Mouse (Mus musculus): ENCODE results near the gene Crtc3.
A peak's percentile ranks its signal among the peaks of the same experiment; 100 is the strongest.

Gene Crtc3

DNA sequence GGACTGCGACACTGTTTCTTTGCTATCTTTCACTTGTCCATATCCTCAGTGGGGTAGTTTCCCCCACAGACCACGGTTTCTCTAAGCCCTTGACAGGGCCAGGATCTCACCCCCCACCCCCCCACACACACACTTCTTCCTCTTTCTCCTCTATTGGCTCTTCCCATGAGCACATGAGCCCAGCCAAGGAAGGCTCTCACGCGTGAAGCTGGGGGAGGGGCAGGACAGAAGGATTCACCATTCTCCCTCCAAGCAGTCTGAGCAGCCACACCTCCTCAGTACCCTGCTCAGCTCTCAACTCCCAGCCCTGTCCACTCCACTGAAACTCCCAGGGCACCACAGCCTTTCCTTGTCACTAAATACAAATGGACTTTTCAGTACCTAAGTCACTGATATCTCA lies 47.2 kb downstream of the Crtc3 start:
- no peak for DNase-seq (ENCODE audit: extremely low spot score, low read depth, low spot score)

GRCm38 (mm10) chr7:80639981-80640380 lies 48.7 kb downstream of the Crtc3 start:
- DNase-seq (ENCODE audit: extremely low spot score, low read depth, low spot score), result no peak

GRCm38 (mm10) chr7:80638460-80638859 lies 50.2 kb downstream of the Crtc3 start:
- DNase-seq (ENCODE audit: extremely low spot score, low read depth, low spot score), result no peak

GRCm38 (mm10) chr7:80636953-80637800 lies 51.5 kb downstream of the Crtc3 start:
- no peak for DNase-seq (ENCODE audit: extremely low spot score, low read depth, low spot score)

- no peak for DNase-seq (ENCODE audit: extremely low spot score, low read depth, low spot score)
These were observed 52.3 kb downstream of the Crtc3 start for GRCm38 (mm10) chr7:80636288-80636952.

- no peak for DNase-seq (ENCODE audit: extremely low spot score, low read depth, low spot score)
These were observed 52.8 kb downstream of the Crtc3 start for GRCm38 (mm10) chr7:80635866-80636265.

GRCm38 (mm10) chr7:80634741-80635140 lies 53.9 kb downstream of the Crtc3 start:
- no peak for DNase-seq (ENCODE audit: extremely low spot score, low read depth, low spot score)

GRCm38 (mm10) chr7:80633635-80634034 lies 55.0 kb downstream of the Crtc3 start:
- DNase-seq (ENCODE audit: extremely low spot score, low read depth, low spot score), result no peak

DNA sequence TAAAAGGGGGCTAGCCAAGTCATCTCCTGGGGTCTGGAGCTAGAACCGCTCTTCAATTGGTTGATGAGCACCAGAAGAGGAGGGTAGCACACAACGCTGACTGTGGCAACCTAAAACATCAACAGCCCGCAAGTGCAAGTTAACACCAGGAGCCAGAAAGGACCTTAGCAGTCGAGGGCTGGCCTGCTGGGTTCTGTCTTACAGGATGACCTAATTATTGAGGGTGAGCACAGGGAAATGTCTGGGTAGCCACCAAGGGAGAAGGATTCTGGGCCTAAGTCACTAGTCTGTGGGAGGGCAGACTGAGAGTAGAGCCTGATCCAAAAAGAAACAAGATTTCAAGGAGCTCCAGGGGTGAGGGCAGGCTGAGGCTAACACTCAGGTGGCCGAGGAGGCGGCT lies 56.7 kb downstream of the Crtc3 start:
- no peak for DNase-seq (ENCODE audit: extremely low spot score, low read depth, low spot score)

DNA sequence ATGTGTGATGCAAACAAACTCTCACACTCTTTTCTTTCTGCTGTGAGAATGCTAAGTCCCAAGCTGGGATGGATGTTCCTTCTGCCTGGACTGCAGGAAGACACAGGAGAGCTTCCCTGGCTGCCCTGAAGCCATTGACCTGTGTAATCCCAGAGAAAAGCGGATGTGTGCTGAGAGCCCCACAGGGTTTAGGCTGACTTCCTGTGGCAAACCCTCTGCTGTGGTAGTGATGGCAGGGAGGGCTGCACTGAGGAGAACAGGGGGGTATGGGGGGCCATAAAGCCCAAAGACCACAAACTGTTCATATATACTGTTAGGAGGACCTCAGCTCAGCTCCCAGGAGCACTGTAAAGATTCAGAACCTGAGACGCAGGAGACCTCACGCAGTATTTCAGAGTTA lies 57.3 kb downstream of the Crtc3 start:
- DNase-seq (ENCODE audit: extremely low spot score, low read depth, low spot score), result no peak

DNA sequence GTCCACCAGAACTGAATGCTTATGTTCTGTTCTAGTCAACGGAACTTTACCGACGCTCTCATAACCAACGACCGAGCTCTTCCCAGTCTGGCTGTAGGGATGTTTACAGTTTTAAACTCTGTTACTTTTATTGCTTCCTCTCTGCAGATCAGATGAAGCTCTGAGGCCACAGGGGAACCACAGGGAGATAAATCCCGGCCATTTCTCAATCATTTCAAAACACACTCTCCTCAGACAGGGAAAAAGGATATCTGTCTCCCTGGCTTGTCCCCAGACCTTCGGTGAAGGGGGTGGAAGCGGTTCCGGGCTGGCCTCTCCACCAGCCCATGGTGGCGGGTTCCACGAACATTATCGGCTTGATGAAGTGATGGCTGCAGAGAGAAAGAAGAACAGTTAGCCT lies 59.3 kb downstream of the Crtc3 start:
- no peak for DNase-seq (ENCODE audit: extremely low spot score, low read depth, low spot score)

DNA sequence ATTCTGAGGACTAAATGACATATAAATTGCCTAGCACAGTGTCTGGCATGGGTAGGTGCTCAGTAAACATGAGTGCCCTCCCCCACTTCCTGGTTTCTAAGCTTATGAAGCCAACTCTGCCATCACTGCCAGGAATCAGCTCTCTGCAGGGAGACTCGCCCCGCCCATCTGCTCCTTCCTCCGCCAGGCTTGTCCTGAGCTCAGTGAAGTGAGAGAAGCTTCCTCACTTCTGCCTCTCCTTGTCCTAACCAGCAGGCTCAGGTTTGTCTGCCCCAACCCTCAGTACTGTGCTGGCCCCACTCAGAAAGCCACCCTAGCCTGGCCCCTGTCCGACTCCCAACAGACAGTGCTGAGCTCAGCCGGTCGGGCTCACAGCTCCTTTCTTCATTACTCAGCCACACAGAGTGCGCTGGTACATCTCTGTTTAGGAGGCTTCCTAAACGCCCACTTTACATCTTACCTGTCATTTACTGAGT lies 59.9 kb downstream of the Crtc3 start:
- no peak for DNase-seq (ENCODE audit: extremely low spot score, low read depth, low spot score)

- DNase-seq (ENCODE audit: extremely low spot score, low read depth, low spot score), result no peak
These were observed 61.7 kb downstream of the Crtc3 start for GRCm38 (mm10) chr7:80626943-80627342.

- DNase-seq (ENCODE audit: extremely low spot score, low read depth, low spot score), result no peak
These were observed 62.8 kb downstream of the Crtc3 start for GRCm38 (mm10) chr7:80625841-80626240.

DNA sequence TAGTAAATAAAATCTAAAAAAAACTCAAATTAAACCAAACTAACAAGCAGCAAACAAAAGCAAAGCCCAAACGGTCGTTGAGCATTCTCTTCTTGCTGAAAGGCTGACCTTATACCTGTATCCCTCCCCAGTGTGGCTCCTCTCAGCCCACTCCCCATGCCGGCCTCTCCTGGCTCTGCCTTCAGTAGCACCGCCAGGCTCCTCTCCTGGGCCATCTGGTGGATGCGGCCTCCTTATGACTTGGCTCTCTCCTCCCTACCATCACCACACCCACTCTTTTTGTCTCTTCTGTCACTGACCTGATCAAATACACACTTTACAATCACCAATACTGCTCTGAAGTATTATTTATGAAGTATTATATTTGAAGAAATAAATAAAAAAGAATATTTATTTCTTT lies 65.4 kb downstream of the Crtc3 start:
- DNase-seq (ENCODE audit: extremely low spot score, low read depth, low spot score), result no peak

DNA sequence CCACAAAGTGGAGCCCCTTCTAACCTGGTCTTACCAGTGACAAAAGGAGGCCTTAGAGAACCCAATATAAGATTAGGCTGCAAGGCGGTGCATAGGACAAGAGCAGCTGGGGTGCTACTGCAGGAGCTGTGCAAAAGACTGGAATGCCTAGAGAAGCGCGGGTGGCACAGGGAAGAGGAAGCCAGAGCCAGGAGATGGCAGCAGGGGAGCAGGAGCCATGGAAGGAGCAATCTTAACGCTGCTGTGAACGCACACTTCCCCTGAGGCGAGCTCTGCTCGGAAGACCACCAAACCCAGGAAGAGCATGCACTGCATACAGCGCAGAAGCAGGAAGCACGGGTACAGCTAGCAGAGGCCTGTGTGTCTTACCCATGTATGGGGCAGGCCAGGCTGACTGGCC lies 72.6 kb downstream of the Crtc3 start:
- DNase-seq (ENCODE audit: extremely low spot score, low read depth, low spot score), result no peak

GRCm38 (mm10) chr7:80614042-80614441 lies 74.6 kb downstream of the Crtc3 start:
- DNase-seq (ENCODE audit: extremely low spot score, low read depth, low spot score), result no peak

GRCm38 (mm10) chr7:80612191-80612787 lies 76.4 kb downstream of the Crtc3 start:
- DNase-seq (ENCODE audit: extremely low spot score, low read depth, low spot score), result peak; percentile 64

- no peak for DNase-seq (ENCODE audit: extremely low spot score, low read depth, low spot score)
These were observed 77.0 kb downstream of the Crtc3 start for GRCm38 (mm10) chr7:80611646-80612045.

DNA sequence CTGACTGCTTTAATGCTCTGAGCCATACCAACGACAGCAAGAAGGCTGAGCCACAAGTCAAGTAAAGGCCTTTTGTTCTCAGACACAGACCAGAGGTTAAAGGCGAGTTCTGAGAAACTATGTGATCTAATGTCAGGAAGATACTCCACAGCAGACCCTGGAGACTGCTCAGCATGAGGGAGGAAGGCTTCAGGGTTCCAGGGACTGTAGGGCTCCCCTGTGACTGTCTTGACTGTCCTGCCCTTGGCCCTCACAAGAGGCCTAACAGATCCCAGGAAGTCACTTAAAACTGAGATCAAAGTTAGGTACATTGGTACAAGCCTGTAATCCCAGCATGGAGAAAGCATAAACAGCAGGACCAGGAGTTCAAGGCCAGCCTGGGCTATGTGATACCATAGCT lies 81.2 kb downstream of the Crtc3 start:
- no peak for DNase-seq (ENCODE audit: extremely low spot score, low read depth, low spot score)

- no peak for DNase-seq (ENCODE audit: extremely low spot score, low read depth, low spot score)
These were observed 82.2 kb downstream of the Crtc3 start for GRCm38 (mm10) chr7:80606435-80606834.

GRCm38 (mm10) chr7:80605557-80605930 lies 83.1 kb downstream of the Crtc3 start:
- no peak for DNase-seq (ENCODE audit: extremely low spot score, low read depth, low spot score)
